Mouse (Mus musculus) frontal cortex, adult (tissue): ENCODE data around the gene Eva1a.
A peak's percentile ranks its signal among the peaks of the same experiment; 100 is the strongest.

Experiments used
- ATAC-seq: cut with Nextera tagmentation; 2 replicates; pipeline ENCODE4 v1.9.2; 2017; ENCODE audit warnings: mild to moderate bottlenecking, moderate library complexity, mixed read lengths; ENCODE audit not compliant: low TSS enrichment

The Eva1a gene

DNA sequence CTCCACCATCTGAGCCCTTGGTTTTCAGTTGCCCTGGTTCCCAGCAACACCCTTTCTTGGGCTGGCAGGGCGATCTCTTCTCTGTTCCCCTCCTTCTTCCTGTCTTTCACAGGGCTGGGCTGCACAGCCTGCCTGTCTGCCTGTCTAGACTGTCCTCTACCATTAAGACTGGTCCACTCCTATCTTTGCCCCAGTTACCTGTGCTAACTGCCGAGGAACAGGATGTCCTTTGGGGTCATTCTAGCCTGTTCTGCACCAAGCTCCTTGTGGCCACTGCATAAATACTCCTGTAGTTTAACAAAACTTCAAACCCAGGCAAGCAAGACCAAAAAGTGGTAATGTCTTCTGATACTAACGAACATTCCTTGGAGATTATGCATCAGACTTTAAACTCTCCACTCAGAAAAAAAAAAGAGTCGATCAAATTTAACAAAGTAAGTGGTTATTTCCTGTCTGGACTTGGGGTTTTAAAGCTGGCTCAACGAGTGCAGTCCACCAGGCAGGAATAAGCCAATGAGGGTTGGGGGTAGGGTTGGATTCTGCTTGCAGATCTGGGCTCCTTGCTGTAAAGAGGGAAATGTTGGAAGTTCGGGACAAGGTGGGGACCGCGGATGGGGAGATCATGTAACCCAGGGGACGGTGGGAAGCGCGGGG is at the start of gene Eva1a:
Gene Eva1a (plus strand): TSS at position 210 of the 654 bp plus-strand sequence.
- ATAC-seq: no peak

DNA sequence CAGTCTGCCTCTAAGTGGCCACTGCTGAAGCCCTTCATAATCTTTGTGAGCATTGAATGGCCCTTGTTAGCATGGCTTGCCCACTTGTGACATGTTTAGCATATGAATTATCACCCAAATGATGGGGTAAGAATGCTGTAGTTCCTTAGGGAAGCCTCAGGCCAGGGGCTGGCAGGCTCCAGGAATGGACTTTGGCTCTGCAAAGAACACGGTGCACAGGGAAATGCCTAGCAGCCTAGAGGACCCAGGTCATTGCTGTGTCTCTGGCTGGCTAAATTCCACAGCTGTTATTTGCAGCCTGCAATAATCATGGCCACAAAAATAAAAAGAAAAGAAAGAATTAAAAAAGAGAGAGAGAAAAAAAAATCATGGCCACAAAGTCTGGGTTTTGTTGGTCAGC is 28.5 kb upstream of the Eva1a start:
- ATAC-seq: no peak

DNA sequence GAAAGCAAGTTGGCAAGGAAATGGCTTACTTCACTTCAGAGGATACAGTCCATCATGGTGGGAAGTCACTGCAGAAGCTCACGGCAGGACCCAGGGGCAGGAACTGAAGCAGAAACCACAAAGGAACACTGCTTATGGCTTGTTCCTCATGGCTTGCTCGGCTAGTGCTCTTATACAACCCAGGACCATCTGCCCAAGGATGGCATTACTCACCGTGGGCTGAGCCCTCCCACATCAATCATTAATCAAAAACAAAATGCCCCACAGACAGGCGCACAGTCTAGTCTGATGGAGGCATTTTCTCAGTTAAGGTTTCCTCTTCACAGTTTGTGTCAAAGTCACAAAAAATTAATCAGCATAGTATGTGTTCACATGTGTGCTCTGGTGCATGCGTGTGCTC is 19.8 kb upstream of the Eva1a start:
- no peak for ATAC-seq

GRCm38 (mm10) chr6:82021494-82021893 is 19.3 kb upstream of the Eva1a start:
- no peak for ATAC-seq

GRCm38 (mm10) chr6:82029611-82030510 is 11.0 kb upstream of the Eva1a start:
- no peak for ATAC-seq

DNA sequence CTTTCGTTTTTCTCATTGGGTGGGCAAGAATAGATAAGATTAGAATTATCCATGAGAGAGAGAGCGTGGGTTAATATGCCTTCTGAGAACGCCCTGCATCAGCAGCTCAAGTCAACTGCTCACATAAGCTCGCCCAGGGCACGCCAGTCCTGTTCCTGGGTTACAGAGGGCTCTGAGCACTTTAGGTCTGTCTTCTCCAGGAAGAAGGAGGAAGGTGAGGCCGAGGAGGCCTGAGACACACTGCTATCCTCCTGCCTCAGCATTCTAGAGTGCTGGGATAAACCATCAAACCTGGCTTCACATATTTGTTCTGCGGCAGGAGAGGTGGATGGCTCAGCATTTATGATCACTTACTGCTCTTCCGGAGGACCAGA is 10.3 kb upstream of the Eva1a start:
- ATAC-seq: no peak

- ATAC-seq: no peak
Observed at GRCm38 (mm10) chr6:82037211-82037610, 3.6 kb upstream of the Eva1a start.

DNA sequence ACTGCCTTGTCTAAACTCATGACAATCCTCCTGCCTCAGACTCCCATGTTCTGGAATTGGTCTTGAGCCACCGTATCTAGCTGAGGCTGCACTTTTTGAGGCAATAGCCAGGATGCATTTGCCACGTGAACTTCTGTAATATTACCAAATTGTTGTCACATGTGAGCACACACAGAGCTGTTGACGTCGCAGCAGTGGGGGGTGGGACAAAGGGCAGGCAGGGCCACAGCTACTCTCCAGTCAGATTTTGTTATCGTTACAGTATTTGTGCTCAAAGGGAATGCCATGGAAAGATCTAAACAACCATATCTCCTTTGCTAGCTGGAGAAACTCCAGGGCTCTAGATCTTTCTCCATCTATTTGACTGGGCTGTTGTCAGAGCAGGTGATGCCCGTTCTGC is 1.6 kb upstream of the Eva1a start:
- no peak for ATAC-seq

DNA sequence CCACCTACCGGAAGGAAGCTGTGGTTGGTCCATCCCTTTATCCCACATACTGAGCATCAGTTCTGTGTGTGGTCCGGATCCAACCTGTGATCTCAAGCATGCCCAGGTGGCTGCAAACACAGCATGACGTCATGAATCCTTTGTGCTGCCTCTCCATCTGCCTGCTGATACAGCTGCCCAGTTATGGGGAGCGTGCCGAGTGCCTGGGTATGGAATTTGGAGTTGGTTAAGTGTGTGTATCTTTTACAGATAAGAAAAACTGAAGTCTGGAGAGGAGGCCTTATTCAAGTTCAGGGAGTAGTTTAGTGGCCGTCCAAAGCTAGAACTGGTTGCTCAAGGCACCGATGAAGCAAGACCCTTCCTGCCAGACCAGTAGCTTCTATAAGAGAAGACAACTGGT is 875 bp upstream of the Eva1a start:
- ATAC-seq: no peak

- peak; percentile 53 for ATAC-seq
Observed at GRCm38 (mm10) chr6:82041488-82042295, 849 bp downstream of the Eva1a start.

DNA sequence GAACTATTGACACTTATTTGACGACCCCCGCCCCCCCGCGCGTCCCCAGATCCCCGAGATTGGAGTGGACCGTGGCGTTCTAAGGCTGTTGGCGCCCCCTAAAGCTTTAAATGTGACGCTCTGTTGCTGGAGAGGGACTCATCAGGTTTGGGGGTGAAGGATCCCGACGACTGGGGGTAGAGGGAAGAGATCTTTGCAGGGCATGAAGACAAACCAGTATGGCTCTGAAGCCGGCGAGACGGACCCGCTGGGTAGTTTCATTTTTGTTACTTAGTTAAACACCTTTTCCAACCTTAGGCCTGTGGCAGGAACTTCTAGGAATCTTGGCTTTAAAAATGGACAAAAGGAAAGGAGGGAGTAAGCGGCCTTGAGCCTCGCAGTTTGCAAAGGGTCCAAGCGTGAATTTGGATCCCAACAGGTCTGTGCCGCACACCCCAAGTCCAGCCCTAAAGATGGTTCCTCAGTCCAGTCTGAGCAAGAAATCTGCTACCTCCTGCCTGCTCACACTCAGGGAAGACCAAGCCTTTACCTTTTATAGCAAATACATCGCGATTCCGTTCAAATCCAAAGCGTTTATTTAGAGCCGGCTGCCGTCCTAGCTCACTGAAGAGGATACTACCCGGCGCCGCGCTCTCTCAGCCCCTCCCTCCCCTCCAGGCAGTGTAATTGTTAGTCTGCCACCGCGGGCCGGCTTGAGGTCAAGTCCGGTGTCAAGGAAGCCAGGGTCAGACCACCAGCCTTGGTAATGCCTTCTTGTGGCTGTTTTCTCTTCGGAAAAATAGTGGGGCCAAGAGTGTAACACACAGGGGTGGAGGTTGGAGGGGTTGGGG is 1.7 kb downstream of the Eva1a start:
- ATAC-seq: peak; percentile 67

DNA sequence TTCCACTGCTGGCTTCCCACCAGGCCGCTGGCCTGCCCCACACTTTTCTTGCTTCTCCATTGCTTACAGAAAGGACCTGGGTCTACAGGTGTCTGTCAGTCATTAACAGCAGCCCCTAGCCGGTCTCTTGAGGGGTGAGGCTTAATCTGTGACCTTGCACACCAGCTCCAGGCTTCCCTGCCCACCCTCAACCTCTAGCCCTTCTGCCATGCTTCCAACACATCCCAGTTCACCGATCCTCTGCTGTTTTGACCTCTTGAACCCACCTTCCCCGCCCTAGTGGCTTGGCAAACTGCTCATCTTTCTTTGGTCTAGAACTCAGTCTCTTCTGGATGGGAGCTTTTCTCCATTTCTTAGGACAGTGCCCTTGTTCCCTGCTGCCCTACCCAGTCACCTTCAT is 2.8 kb downstream of the Eva1a start:
- ATAC-seq: no peak

GRCm38 (mm10) chr6:82044509-82044908 is 3.7 kb downstream of the Eva1a start:
- ATAC-seq: no peak

GRCm38 (mm10) chr6:82047977-82048376 is 7.1 kb downstream of the Eva1a start:
- ATAC-seq: no peak

GRCm38 (mm10) chr6:82050201-82050600 is 9.4 kb downstream of the Eva1a start:
- ATAC-seq: peak; percentile 56

DNA sequence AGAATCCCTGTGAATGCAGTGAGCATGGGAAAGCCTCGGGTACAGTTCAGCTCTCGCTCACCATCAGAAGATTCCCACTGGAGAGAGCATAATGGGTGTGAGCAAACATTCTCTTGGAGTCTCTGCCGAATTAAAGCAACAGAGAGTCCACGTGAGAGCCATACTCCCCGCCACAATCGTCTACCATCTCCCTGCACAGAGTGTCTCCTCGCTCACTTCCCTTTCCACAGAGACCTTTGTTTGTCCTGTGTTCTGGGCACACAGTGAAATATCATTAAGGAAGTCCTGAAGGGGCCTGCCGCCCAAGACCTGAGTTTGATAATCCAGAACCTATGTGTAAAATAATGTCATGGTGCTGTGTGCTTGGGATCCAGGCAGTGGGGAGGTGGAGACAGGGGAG is 10.7 kb downstream of the Eva1a start:
- ATAC-seq: no peak

DNA sequence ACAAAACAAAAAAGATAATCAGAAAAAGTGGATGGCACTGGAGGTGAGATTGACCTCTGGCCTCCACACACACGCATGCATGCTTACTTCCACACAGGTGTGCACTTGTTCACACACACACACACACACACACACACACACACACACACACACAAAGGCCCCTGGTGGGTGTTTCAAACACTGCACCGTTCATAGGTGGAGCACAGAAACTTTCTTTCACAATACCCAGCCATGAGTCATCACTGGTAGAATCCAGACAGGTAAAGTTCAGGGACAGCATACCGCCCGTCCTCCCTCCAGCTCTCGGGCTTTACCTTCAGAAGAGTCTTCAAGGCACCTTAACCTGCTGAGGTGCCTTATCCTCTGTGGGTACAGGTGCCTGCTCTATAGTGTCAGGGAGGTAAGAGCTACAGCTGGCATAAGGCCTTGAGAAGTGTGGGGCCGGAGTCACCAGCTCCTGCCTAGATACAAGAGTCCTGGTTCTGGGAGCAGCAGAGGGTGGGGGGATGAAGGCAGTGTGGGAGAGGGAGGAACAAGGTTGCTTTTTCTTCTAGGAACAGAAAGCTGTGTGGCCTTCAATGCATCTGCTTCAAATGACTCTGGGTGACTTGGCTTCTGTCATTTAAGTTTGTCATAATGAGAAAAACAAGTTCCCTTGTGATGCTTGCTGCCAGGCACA is 11.3 kb downstream of the Eva1a start:
- ATAC-seq: no peak

GRCm38 (mm10) chr6:82052726-82053118 is 11.9 kb downstream of the Eva1a start:
- no peak for ATAC-seq

GRCm38 (mm10) chr6:82054854-82055253 is 14.0 kb downstream of the Eva1a start:
- ATAC-seq: no peak

- ATAC-seq: no peak
Observed at GRCm38 (mm10) chr6:82059896-82060295, 19.1 kb downstream of the Eva1a start.

DNA sequence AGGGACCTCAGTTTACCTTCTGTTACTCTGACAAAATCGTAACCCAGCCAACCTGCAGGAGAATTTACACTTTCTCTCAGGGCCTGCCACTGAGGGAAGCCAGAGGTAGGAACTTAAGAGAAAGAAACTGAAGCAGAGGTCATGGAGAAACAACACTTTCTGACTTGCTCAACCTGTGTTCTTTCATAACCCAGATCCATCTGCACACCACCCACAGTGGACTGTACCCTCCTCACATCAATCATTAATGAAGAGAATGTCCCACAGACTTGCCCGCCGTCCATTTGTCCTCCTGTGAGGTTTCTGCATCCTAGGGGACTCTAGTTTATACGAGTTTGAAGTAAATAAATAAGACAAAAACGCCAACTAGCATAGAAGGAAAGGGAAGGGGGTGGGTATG is 24.4 kb downstream of the Eva1a start:
- ATAC-seq: no peak
